Mouse (Mus musculus) adrenal gland, postnatal 4 days (tissue): ENCODE data around the gene Cdsn. TPM values are rescaled to one million over a fixed set of nuclear protein-coding genes. Genes with fewer than 3 reads are reported as not detected.

Experiments used
- total RNA-seq, 2 experiments: library from RNA; stranded (reverse); gene quantifications; 2 replicates each; pipeline ENCODE4 v1.2.3; 2021

Cdsn gene
- total RNA-seq, 2 experiments from 2014 or later: 0.11 to 0.37 TPM

Other genes with a start within 250 kb of the Cdsn start
- gene H2-Q1, start 231.7 kb upstream of the Cdsn start, total RNA-seq: 1 to 10 TPM; 1.2 to 1.6 TPM
- 1 to 10 TPM; 1.0 to 1.3 TPM for gene H2-Q2, start 209.9 kb upstream of the Cdsn start, total RNA-seq
- gene H2-Q4, start 172.5 kb upstream of the Cdsn start, total RNA-seq: 10 to 100 TPM; 26.0 to 26.5 TPM
- 1 to 10 TPM; 1.9 to 2.3 TPM for gene H2-Q6, start 127.3 kb upstream of the Cdsn start, total RNA-seq
- gene H2-Q7, start 113.0 kb upstream of the Cdsn start, total RNA-seq: 1 to 10 TPM; 1.7 to 3.0 TPM
- gene H2-Q10, start 82.0 kb upstream of the Cdsn start, total RNA-seq: 10 to 100 TPM in 1 of 2 experiments, 1 to 10 TPM in 1; 2.3 to 51.2 TPM
- gene Pou5f1, start 46.1 kb upstream of the Cdsn start, total RNA-seq: under 1 TPM in 1 of 2 experiments, not detected in 1; 0.37 TPM
- 10 to 100 TPM; 31.0 to 34.7 TPM for gene Tcf19, start 35.3 kb upstream of the Cdsn start, total RNA-seq
- gene Cchcr1, start 35.0 kb upstream of the Cdsn start, total RNA-seq: 10 to 100 TPM; 20.0 to 23.5 TPM
- gene Psors1c2, start 18.9 kb upstream of the Cdsn start, total RNA-seq: under 1 TPM in 1 of 2 experiments, not detected in 1; 0.87 TPM
- not detected for gene 2300002M23Rik, start 15.3 kb downstream of the Cdsn start, total RNA-seq
- not detected for gene Sfta2, start 49.4 kb downstream of the Cdsn start, total RNA-seq
- not detected for gene Gm9573, start 74.5 kb downstream of the Cdsn start, total RNA-seq
- under 1 TPM in 1 of 2 experiments, not detected in 1; 0.11 TPM for gene Mucl3, start 91.6 kb downstream of the Cdsn start, total RNA-seq
- 10 to 100 TPM; 57.7 to 61.0 TPM for gene Vars2, start 115.5 kb downstream of the Cdsn start, total RNA-seq
- 10 to 100 TPM; 30.1 to 31.4 TPM for gene Gtf2h4, start 121.6 kb downstream of the Cdsn start, total RNA-seq
- 10 to 100 TPM; 55.9 to 65.9 TPM for gene Ddr1, start 152.5 kb downstream of the Cdsn start, total RNA-seq